Comparison of ENCODE assay signal across 26 mouse cellular contexts in the genomic region with DNA sequence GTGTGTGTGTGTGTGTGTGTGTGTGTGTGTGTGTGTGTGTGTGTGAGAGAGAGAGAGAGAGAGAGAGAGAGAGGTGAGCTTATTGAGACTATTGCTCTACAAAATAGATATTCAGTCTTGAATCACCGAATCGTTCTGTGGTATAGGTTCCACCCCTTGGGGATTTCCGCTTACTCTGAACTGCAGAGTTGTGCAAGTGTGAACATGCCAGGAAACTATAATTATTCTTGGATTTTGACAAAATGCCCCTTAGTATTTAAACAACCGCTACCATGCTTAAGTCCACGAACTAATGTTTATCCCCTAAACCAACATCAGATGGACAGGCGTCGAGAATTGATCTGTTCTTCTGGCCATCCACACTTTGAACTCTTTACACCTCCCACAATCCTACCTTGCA.
"Had no signal": no experiment of that assay in that cellular context is flagged by ENCODE, and none has a peak within 500 bp of the region (broad histone marks: within the 10 kb centered on the region; RNA-seq: fewer than 3 reads in every experiment).

No protein-coding gene starts in this region.

- H3K36me3 ChIP-seq: heart, embryonic 10.5 days; heart, embryonic 12.5 days; hindbrain, embryonic 10.5 days; hindbrain, embryonic 12.5 days; intestine, embryonic 15.5 days; limb, embryonic 15.5 days; liver, embryonic 13.5 days; liver, embryonic 15.5 days had no signal

- H3K4me1 ChIP-seq: heart, embryonic 10.5 days; intestine, embryonic 15.5 days; limb, embryonic 15.5 days; liver, embryonic 13.5 days; liver, embryonic 15.5 days had no signal

- H3K4me3 ChIP-seq: gastrocnemius, adult 2 months; heart, embryonic 10.5 days; heart, embryonic 12.5 days; hindbrain, embryonic 10.5 days; hindbrain, embryonic 12.5 days; intestine, embryonic 15.5 days; layer of hippocampus, adult 2 months; limb, embryonic 13.5 days; limb, embryonic 15.5 days; liver, embryonic 13.5 days; liver, embryonic 15.5 days had no signal

- ATAC-seq: hindbrain, embryonic 16.5 days; inflammation-experienced regulatory T-cells, adult 6 months; intestine, embryonic 15.5 days; intestine, postnatal 0 days had no signal

- H3K9me3 ChIP-seq: heart, embryonic 10.5 days; heart, embryonic 12.5 days; hindbrain, embryonic 10.5 days; hindbrain, embryonic 12.5 days; intestine, embryonic 15.5 days; limb, embryonic 13.5 days; limb, embryonic 15.5 days; liver, embryonic 13.5 days; liver, embryonic 15.5 days had no signal

- H3K27me3 ChIP-seq: heart, embryonic 12.5 days; hindbrain, embryonic 12.5 days; intestine, embryonic 15.5 days; limb, embryonic 13.5 days; limb, embryonic 15.5 days; liver, embryonic 13.5 days; liver, embryonic 15.5 days had no signal

- H3K4me2 ChIP-seq: heart, embryonic 12.5 days; hindbrain, embryonic 12.5 days; hindbrain, embryonic 14.5 days; intestine, embryonic 15.5 days; limb, embryonic 13.5 days; limb, embryonic 15.5 days; liver, embryonic 13.5 days; liver, embryonic 15.5 days had no signal

- H3K9ac ChIP-seq: heart, embryonic 12.5 days; hindbrain, embryonic 12.5 days; hindbrain, embryonic 14.5 days; intestine, embryonic 15.5 days; limb, embryonic 13.5 days; limb, embryonic 15.5 days; liver, embryonic 13.5 days; liver, embryonic 15.5 days had no signal

- DNase-seq: gastrocnemius, adult 2 months; gastrocnemius, postnatal 10 days; gastrocnemius, postnatal 25 days; heart, adult 11 months; heart, postnatal 10 days; heart, postnatal 4 days; kidney, adult 18-20 months; kidney, adult 8-10 months; kidney, postnatal 10 days; kidney, postnatal 25 days; kidney, postnatal 4 days; left cerebral cortex, postnatal 4 days; liver, embryonic 13.5 days had no signal

- H3K27ac ChIP-seq: gastrocnemius, adult 2 months; heart, embryonic 10.5 days; hindbrain, embryonic 10.5 days; hindbrain, embryonic 12.5 days; hindbrain, embryonic 14.5 days; intestine, embryonic 15.5 days; layer of hippocampus, adult 2 months; limb, embryonic 13.5 days; limb, embryonic 15.5 days; liver, embryonic 13.5 days; liver, embryonic 15.5 days had no signal
